Mouse (Mus musculus): ENCODE measurements around the gene Gdpd3. TPM values are rescaled to one million over a fixed set of nuclear protein-coding genes. Genes with fewer than 3 reads are reported as not detected.
"Not testable (repeated sequence)": the region's sequence is repeated elsewhere in the genome, so short reads cannot be mapped to it uniquely, and the experiment has no call there.

Gdpd3 gene
- 1 to 10 TPM; 2.5 to 5.1 TPM for total RNA-seq (2021)

DNA sequence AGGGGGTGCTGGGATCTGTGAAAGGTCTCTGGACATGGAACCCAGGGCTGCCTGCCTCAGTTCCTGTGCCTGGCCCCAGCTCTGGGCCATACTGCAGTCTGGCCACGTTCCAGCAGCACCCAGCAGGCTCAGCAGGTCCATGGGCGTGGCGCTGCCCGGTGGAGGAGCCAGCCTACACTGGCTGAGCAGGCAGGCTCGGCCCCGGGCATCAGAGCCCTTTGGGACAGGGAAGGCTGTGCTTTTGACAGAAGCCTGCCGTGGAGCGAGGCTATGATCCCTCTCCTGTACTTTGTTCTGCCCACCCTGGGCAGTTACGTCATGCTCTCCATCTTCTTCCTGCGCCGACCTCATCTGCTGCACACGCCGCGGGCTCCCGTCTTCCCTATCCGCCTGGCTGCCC is at the start of gene Gdpd3:
Gene Gdpd3 (plus strand): TSS at position 134 of the 400 bp plus-strand sequence.
- DNase-seq = no peak

DNA sequence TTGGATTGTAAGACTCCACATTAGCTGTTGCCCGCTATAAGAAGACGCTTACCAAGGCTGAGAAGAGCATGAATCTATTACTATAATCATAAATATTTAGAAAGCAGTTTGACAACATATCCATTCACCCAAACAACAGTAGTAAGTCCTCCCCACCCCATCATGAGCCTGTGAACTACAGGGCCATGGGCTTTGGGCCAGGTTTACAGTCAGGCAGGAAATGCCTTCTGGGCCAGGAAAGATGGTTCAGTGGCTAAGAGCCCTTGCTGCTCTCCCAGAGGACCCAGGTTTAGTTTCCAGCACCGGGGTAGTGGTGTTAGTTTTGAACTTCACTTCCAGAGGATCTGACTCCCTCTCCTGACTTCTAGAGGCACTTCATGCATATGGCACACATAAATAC is 48.6 kb upstream of the Gdpd3 start:
- no peak for DNase-seq

DNA sequence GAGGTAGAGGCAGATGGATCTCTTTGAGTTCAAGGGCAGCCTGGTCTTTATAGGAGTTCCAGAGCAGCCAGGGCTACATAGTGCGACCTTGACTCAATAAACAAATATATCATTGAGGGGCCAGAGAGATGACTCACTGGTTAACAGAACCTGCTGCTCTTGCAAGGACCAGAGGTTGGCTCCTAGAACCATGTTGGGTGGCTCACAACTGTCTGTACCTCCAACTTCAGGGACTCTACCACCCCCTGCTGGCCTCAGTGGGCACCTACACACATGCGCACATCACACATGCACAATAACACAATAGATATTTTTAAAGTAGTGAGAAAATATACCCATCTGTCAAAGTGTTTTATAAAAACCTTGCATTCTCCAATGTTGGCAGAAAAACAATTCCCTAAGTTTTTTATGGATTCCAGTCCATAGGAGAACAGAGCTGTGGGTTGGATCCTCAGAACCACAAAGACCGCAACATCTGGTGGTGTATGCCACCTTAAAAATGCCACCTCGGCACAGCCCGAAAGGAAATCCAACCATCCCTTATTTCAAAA is 47.3 kb upstream of the Gdpd3 start:
- DNase-seq = no peak

DNA sequence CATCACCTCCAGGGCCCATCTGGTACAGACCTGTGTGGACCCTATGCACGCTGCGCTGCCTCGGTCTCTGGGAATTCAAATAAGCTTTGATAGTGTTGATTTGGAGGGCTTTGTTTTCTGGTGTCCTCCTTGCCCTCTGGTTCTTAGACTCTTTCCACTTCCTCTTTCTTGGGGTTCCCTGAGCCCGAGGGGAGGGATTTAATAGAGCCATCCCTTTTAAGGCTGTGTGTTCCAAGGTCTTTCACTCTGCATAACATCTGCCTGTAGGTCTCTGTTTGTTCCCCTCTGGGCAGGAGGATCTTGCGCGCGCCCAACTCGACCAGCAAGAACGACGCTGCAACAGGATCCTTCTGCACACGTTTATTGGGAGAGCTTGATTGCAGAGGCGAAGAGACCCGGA is 44.5 kb upstream of the Gdpd3 start:
- DNase-seq = no peak

DNA sequence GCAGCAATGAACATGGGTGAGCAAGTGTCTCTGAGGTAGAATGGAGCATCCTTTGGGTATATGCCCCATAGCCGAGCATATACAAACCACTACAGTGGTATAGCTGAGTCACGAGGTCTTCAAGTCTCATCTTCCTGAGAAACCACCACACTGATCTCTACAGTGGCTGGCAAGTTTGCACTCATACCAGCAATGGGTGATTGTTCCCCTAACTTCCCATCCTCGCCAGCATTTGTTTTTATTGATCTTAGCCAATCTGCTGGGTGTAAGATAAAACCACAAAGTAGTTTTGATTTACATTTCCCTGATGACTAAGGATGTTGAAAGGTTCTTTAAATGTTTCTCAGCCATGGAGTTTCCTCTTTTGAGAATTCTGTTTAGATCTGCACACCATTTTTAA is 41.1 kb upstream of the Gdpd3 start:
- no peak for DNase-seq

DNA sequence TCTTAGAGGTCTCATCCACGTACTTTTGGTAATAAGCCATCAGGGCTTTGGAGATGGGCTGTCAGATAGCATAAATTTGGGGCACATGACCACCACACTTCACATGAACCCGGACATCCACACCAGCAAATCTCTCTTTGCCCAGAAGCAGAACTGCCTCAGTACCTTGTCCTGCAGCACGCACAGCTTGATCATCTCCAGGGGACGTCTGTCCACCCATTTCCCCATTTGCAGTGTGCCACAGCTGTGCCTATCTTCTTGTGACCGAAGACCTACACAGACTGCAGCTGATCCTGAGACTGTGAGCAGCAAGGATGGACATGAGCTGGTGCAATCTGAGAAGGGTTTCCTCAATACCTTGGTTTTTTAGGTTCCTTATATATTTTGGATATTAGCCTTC is 40.5 kb upstream of the Gdpd3 start:
- no peak for DNase-seq

DNA sequence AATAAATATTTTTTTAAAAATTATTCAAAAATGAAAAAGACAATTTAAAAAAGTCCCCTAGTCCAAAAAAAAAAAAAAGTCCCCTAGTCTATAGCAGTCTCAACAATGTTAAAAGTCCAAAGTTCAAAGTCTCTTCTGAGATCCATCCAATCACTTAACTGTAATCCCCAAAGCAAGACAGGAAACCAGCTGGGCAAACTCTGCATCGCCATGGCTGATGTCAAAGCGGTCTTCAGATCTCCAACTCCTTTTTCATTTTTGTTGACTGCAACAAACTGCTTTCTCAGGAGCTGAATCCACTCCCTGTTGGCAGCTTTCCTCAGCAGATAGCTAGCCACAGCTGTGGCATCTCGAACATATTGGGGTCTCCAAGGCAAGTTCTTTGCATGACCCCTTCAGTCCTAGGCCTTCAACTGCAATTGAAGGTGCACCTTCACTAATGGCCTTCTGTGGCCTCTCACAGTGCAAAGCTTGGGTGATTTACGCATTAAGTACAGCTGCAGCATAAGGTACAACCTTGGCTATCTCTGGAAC is 35.8 kb upstream of the Gdpd3 start:
- DNase-seq = not testable (repeated sequence)

DNA sequence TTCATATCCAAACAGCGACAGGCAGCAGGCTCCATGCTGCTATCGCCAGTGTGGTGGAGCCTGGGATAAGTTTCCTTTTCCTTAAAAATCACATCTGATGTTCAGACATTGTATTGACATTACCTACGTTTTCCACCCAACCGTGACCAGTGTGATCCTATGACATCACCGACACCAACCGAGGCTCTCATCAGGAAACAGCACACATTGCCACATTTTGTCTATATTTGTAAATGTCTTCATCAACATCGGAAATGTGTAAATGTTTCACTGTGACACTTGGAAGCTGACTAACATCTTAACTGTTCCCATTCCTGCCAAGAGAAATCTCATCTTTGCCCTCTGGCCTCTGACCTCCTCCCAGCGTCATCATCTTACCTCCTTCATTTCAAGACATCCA is 30.0 kb upstream of the Gdpd3 start:
- DNase-seq = no peak

DNA sequence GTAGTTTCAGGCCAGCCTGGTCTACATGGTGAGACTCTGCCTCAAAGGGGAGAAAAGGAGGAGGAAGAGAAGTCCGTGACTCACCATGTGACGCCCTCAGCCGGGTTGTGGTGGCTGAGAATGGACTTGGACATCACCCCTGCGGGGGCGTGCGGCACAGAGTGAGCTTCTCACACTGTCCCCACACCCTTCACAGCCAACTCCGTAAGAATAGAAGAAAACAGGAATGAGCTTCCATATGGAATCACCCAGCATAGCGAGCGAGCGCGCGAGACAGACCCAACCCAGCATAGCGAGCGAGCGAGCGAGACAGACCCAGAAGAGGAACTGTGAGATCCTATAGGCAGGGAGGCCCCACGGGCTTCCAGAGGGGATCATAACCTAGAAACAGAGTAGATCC is 26.6 kb upstream of the Gdpd3 start:
- DNase-seq = no peak

DNA sequence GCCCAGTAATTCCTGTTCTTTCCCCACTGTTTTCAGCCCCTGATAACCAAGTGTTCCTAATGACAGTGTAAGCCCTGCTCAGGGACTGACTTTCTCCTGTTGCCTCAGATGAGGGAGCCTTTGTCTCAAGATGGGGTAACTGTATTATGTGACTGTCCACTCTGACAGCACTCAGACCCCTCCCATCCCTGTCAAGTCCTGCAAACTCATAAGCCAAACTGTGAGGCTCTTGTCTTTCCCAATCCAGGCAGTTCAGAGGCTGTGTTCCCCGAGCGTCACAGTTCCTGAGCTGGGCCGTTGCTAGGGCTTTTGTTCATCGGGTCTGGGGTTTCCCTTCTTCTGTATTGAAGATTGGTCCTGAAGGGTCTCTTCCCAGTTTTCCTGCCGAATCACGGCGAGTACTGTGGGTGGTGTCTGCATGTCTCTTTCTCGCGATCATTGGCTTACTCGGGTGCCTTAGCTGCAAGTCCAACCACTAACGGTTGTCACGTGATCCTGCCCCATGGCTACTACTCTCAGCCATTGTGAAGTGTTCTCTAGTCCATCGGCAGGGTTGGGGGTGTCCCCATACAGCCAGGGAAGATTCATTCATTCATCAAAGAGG is 25.9 kb upstream of the Gdpd3 start:
- DNase-seq = no peak

DNA sequence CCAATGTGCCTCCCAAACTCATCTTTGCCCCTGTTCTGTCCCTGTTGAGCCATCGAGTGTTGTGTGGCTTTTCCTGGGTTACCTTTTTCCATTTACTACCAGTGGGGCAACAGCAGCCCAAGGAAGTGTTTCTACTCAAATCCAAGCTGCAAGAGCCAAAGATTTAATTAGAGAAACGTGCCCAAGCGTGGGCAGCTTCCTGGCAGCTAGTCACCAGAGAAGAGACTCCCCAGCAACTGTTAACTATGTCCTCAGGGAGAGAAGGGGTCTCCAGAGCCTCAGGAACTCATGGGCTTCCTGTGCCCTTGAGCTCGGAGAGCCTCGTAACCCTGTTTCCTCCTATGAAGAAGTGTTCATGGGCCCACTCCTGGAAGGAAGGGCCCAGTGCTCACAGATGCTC is 25.2 kb upstream of the Gdpd3 start:
- no peak for DNase-seq

DNA sequence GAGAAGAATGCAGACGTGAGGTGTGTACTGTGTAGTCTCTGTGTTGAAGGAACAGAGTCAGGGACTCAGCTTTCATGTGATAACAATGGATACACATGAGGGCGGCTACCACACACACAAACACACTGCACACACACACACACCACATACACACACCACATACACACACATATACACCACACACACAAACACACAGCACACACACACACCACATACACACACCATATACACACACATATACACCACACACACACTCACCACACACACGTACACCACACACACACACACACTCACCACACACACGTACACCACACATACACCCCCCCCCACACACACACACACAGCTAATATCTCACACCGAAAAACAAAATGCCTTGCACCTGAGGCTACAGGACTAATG is 24.7 kb upstream of the Gdpd3 start:
- no peak for DNase-seq

DNA sequence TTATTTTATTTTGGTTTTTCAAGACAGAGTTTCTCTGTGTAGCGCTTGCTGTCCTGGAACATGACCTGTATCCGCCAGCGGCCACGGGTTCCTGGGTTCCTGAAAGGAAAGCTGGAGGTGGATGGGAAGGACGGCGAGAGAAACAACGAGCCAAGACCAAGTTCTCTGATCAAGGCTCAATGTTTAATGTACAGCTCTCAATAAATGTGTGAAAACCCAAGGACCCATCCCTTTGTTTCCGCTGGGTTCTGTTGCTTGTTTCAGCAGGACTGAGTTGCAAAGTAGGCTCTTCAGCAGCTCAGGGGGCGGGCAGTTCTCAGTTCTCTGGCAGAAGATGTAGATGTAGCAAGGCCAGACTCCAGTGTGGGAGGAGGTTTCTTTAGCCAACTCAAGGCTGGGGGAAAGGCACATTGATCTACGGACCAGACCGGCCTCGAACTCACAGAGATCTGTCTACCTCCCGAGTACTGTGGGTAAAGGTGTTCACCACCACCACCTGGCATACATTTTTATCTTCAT is 24.1 kb upstream of the Gdpd3 start:
- DNase-seq = no peak

DNA sequence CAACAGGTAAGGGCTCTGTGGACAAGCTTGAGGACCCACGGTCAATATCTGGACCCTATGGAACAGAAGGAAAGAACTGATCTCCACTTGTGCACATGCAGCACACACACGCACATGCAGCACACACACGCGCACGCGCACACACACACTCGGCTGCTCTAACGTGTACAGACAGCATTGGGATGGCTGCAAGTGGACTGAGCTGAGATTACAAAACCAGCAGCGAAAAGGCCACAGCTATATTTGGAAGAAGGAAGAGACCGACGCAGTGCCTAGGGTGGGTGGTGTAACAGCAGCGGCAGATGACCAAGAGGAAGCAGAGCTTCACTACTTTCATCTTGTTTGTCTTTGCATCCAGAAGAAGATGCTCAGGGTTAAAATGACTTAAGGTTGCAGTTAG is 20.1 kb upstream of the Gdpd3 start:
- DNase-seq = no peak

DNA sequence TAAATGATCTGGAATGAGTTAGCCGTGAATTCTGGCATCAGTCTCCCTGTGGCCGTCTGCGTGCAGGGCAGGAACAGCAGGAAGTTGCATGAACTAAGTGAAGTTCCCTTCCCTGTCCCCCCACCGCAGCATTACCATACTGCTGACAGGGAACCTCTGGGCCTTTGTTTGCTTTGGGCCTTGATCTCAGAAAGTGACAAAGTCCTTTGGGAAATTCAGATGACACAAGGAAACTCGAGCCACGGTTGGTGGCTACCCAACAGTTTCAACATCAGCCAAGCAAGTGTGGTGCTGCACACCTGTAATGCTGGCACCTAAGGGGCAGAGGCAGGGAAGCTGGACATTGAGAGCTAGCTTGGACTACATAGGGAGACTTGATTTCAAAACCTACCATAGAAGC is 19.3 kb upstream of the Gdpd3 start:
- no peak for DNase-seq

DNA sequence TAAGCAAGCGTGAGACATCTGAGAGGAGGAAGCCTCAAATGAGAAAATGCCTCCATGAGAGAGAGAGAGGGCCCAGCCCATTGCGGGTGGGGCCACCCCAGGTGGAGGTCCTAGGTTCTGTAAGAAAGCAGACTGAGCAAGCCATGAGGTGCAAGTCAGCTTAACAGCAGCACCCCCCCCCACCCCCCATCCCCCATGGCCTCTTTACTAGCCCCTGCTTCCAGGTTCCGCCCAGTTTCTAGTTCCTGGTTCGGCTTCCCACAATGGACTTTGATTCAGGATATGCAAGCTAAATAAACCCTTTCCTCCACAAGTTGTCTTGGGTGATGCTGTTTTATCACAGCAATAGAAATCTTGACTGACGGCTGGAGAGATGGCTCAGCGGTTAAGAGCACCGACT is 17.3 kb upstream of the Gdpd3 start:
- no peak for DNase-seq

DNA sequence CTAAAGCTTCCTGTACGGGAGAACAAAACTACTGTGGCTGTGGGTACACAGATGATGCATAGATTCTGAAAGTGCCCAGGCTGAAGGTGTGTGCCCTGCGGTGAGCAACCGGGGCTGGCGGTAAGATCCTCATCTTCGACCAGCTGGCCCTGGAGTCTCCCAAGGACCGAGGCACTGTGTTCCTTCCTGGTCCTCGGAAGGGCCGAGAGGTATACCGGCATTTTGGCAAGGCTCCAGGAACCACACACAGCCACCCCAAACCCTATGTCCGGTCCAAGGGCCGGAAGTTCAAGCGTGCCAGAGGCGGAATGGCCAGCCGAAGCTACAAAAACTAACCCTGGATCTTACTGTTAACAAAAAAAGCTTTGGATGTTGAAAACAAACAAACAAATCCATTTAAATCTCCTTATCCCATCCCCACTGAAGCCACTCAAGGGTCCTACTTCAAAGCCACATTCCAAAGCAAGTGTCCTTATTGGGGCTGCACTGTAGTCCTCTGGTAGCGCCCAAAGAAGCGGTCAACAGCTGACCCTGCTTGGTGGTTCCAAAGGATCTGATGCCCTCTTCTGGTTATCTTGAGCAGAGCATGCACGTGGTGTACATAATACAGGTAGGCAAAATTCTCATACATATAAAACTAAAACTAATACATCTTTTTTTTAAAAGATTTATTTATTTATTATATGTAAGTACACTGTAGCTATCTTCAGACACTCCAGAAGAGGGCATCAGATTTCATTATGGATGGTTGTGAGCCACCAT is 16.4 kb upstream of the Gdpd3 start:
- DNase-seq = no peak

DNA sequence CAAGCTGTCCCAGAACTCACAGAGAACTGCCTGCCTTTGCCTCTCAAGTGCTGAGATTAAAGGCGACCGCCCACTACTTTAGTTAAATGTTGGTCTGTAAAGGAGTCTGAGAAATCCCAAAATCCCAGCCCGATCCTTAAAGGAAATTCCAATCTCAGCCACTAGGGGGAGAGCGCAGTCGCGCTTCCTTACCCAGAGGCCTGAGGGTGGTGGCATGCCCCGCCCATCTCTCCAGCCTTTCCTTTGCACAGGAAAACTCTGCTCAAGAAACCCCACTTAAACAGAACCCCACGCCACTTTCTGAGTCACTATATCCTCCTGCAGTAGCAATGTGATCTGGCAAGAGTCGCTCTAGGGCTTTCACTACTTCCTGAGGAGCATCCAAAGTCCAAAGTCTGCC is 11.3 kb upstream of the Gdpd3 start:
- DNase-seq = peak; percentile 47 to 73

DNA sequence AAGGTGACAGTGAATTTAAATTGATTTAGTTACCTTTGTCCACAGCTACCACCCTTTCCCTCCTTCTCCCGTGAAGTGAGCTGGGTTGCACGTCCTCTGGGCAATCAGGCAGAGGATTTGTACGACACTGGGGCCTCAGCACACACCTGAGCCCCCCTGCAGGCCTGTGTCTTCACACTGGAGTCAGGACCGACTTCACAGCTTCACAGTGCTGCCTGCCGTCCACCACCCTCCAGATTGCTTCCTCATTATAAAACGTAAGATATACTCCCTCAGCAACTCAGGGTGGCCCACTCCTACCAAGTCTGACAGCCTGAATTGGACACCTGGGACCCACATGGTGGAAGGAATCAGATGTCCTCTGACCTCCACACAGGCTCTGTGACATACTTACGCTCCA is 7.6 kb upstream of the Gdpd3 start:
- DNase-seq = no peak

DNA sequence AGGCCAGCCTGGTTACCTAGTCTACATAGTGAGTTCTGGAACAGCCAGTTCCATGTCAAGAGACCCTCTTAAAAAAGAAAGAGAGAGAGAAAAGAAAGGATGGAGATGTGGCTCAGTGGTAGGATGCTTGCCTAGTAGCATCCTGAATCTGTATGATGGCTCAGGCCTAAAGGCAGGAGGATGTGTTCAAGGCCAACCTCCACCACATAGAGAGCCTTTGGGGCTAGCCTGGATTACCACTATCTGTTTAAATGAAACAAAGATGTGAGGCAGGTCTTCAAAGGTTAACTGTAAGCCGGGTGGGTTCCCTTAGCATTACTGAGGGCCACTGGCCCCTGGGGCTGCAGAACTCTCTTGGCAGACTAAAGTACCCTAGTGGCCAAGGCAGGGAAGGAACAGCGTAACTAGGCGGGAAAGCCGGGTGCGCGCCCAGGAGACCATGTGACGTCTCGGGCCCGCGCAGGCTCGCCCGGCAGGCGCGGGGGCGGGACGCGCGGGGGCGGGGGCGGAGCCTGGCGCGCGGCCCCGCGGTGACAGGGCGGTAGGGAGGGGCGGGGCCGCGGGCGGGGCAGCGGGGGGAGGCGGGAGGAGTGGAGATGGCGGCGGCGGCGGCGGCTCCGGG is 7.0 kb upstream of the Gdpd3 start, which contains the start of gene Mapk3:
Gene Mapk3 (plus strand): TSS at position 552 of the 622 bp plus-strand sequence.
- DNase-seq = peak; percentile 83 to 84

DNA sequence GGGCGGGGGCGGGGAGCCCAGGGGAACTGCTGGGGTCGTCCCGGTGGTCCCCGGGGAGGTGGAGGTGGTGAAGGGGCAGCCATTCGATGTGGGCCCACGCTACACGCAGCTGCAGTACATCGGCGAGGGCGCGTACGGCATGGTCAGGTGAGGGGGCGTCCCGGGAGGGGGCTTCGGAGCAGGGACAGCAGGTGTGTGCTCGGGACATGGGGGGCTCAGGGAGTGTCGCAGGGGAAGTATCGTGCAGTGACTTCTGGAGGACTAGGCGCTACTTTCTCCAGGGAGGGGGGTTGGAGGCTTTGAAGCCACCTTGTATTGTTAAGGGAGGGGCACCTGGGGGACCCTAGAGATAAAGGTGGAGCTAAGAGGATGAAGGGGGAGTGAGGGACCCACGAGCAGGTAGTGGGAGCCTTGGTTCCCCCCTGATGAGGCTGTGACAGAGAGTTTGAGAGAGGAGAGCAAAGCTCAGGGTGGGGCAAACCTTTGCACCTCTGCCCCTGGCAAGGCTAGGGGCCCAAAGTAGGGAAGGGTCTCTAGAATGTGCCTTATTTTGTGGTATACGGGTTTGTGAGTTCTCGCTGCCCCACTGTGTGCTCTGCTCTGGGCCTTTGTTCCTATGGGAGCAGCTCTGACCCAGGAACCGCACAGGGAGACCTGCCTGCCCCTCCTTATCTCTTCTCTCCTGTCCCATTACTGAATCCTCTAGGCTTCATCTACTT is 6.3 kb upstream of the Gdpd3 start:
- DNase-seq = no peak

DNA sequence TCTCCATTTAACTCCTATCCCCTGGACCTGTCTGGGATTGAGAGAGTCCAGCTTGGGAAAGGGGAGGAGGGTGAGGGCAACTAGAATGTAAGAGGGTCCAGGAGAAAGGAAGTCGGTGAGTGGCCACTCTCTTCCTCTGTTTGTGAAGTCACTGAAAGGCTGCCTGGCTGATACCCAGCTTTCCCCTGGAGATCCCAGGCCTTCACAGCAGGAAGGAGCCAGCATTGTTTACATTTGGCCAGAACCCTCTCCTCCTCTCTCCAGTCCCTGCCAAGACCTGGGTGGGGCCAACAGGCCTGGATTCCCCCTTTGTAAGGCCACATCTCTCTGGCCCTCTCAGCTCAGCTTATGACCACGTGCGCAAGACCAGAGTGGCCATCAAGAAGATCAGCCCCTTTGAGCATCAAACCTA is 5.7 kb upstream of the Gdpd3 start:
- DNase-seq = peak in 1 of 2 experiments; percentile 32

Measured in layer of hippocampus, postnatal 36 days (tissue).